Mouse (Mus musculus) limb, embryonic 11.5 days (tissue): ENCODE data around the gene Anxa6. TPM values are rescaled to one million over a fixed set of nuclear protein-coding genes. Genes with fewer than 3 reads are reported as not detected.
A peak's percentile ranks its signal among the peaks of the same experiment; 100 is the strongest.

Experiments
- ATAC-seq: fragments of 200-750 bp; cut with Nextera tagmentation; 2 replicates; pipeline ENCODE4 v1.8.0; 2017; ENCODE audit warnings: low read depth; ENCODE audit not compliant: insufficient number of reproducible peaks, low FRiP score, low TSS enrichment
- DNase-seq: peaks from one replicate; pipeline ENCODE4 v3.0.0-alpha.2; 2015; ENCODE audit warnings: low spot score
- H3K27ac ChIP-seq: fragments of 300-500 bp; sonication (generic); replicated peaks from 2 replicates; pipeline ENCODE4 v1.5.1; 2014; ENCODE audit warnings: low read depth, mild to moderate bottlenecking, low read length
- H3K27me3 ChIP-seq: fragments of 300-500 bp; sonication (generic); 2 replicates; pipeline ENCODE4 v1.6.1; 2014; ENCODE audit warnings: mild to moderate bottlenecking, low read length, mixed read lengths; ENCODE audit not compliant: control insufficient read depth, insufficient read depth
- H3K36me3 ChIP-seq: fragments of 300-500 bp; sonication (generic); 2 replicates; pipeline ENCODE4 v1.6.1; 2014; ENCODE audit warnings: mild to moderate bottlenecking, low read length, moderate library complexity, mixed read lengths; ENCODE audit not compliant: control insufficient read depth, insufficient read depth
- H3K4me1 ChIP-seq: fragments of 300-500 bp; sonication (generic); 2 replicates; pipeline ENCODE4 v1.6.1; 2014; ENCODE audit warnings: low read length, mixed read lengths; ENCODE audit not compliant: control insufficient read depth, insufficient read depth
- H3K4me2 ChIP-seq: fragments of 300-500 bp; sonication (generic); 2 replicates; pipeline ENCODE4 v1.6.1; 2014; ENCODE audit warnings: low read depth, mild to moderate bottlenecking, moderate library complexity; ENCODE audit not compliant: severe bottlenecking
- H3K4me3 ChIP-seq: fragments of 300-500 bp; sonication (generic); 2 replicates; pipeline ENCODE4 v1.5.1; 2014; ENCODE audit warnings: low read depth, low read length
- H3K9ac ChIP-seq: fragments of 300-500 bp; sonication (generic); 2 replicates; pipeline ENCODE4 v1.6.1; 2014; ENCODE audit warnings: mild to moderate bottlenecking, low read length
- H3K9me3 ChIP-seq: fragments of 300-500 bp; sonication (generic); 2 replicates; pipeline ENCODE4 v1.6.1; 2016; ENCODE audit warnings: low read length; ENCODE audit not compliant: control insufficient read depth
- WGBS: fragments of 180-500 bp; shearing (Covaris S2); extraction: QIAGEN DNeasy Blood & Tissue Kit; methylation state at CpG from one replicate; pipeline ENCODE4 v1.1.7; 2014; 5-methylcytosine and 5-hydroxymethylcytosine counted together
- polyA plus RNA-seq: library from polyadenylated mRNA; unstranded; fragments of >200 nt; fragmentation: Nextera tagmentation; extraction: Ambion mirVana; gene quantifications from 2 replicates; pipeline ENCODE4 v1.2.1, GENCODE M21; 2014

Anxa6 gene
- polyA plus RNA-seq, 1 experiment from 2014 or later, result 93.9 TPM

GRCm38 (mm10) chr11:55025896-55026295 lies 7.3 kb downstream of the Anxa6 start:
- H3K4me2 ChIP-seq, result no peak overlapping the region
- peaks cover 25% of the 10 kb centered on the region for H3K4me1 ChIP-seq
- no peak for DNase-seq
- H3K27ac ChIP-seq, result no peak overlapping the region
- WGBS, result 92% methylated on average over 4 of the region's 4 CpGs
- no peak for ATAC-seq
- H3K27me3 ChIP-seq, result no peaks in the 10 kb centered on the region
- no peak overlapping the region for H3K4me3 ChIP-seq
- no peak overlapping the region for H3K9ac ChIP-seq
- H3K9me3 ChIP-seq, result no peaks in the 10 kb centered on the region
- H3K36me3 ChIP-seq, result 0 out of 2 replicates have a peak, but pooled peaks cover 2% of the 10 kb centered on the region

- DNase-seq (peak; percentile 27), ATAC-seq (no peak)
- Histone ChIP-seq H3K4me1 (peaks cover 25% of the 10 kb centered on the region), H3K36me3 (0 out of 2 replicates have a peak, but pooled peaks cover 2% of the 10 kb centered on the region), H3K9ac (peak overlapping the region; percentile 8; the same call in 1 of the 2 replicates), H3K9me3 (no peaks in the 10 kb centered on the region), H3K4me2 (peak overlapping the region; percentile 25; the same call in 1 of the 2 replicates), H3K4me3 (no peak overlapping the region), H3K27ac (peak overlapping the region; percentile 81), H3K27me3 (no peaks in the 10 kb centered on the region)
- 76% methylated on average over 3 of the region's 3 CpGs for WGBS
Observed at GRCm38 (mm10) chr11:55023583-55023982, 9.7 kb downstream of the Anxa6 start.

- Histone ChIP-seq H3K9me3 (no peaks in the 10 kb centered on the region), H3K4me2 (peak overlapping the region; percentile 25), H3K4me3 (no peak overlapping the region), H3K36me3 (0 out of 2 replicates have a peak, but pooled peaks cover 2% of the 10 kb centered on the region), H3K27ac (peak overlapping the region; percentile 81), H3K9ac (peak overlapping the region; percentile 8), H3K27me3 (no peaks in the 10 kb centered on the region), H3K4me1 (peaks cover 25% of the 10 kb centered on the region)
- DNase-seq (peak; percentile 82), ATAC-seq (peak; percentile 71)
- 13% methylated on average over 10 of the region's 10 CpGs for WGBS
Observed at GRCm38 (mm10) chr11:55023049-55023564, 10.1 kb downstream of the Anxa6 start.

GRCm38 (mm10) chr11:55022508-55022907 lies 10.7 kb downstream of the Anxa6 start:
- H3K4me2 ChIP-seq, result no peak overlapping the region; the same call in 1 of the 2 replicates
- no peaks in the 10 kb centered on the region for H3K27me3 ChIP-seq
- WGBS, result 63% methylated on average over 5 of the region's 5 CpGs
- DNase-seq (no peak), ATAC-seq (no peak)
- 0 out of 2 replicates have a peak, but pooled peaks cover 2% of the 10 kb centered on the region for H3K36me3 ChIP-seq
- peak overlapping the region; percentile 81 for H3K27ac ChIP-seq
- no peak overlapping the region for H3K9ac ChIP-seq
- H3K4me3 ChIP-seq, result no peak overlapping the region
- H3K4me1 ChIP-seq, result peaks cover 25% of the 10 kb centered on the region
- no peaks in the 10 kb centered on the region for H3K9me3 ChIP-seq

GRCm38 (mm10) chr11:55021859-55022258 lies 11.4 kb downstream of the Anxa6 start:
- ATAC-seq (no peak), DNase-seq (no peak)
- Histone ChIP-seq H3K9me3 (no peaks in the 10 kb centered on the region), H3K36me3 (0 out of 2 replicates have a peak, but pooled peaks cover 2% of the 10 kb centered on the region), H3K4me2 (no peak overlapping the region), H3K9ac (no peak overlapping the region), H3K27me3 (no peaks in the 10 kb centered on the region), H3K4me1 (peaks cover 25% of the 10 kb centered on the region), H3K27ac (no peak overlapping the region), H3K4me3 (no peak overlapping the region)
- 73% methylated on average over 6 of the region's 6 CpGs for WGBS

- Histone ChIP-seq H3K9ac (no peak overlapping the region), H3K36me3 (0 out of 2 replicates have a peak, but pooled peaks cover 2% of the 10 kb centered on the region), H3K27ac (no peak overlapping the region), H3K27me3 (no peaks in the 10 kb centered on the region), H3K4me1 (peaks cover 25% of the 10 kb centered on the region), H3K4me3 (no peak overlapping the region), H3K4me2 (no peak overlapping the region), H3K9me3 (no peaks in the 10 kb centered on the region)
- no peak for ATAC-seq
- no peak for DNase-seq
Observed at GRCm38 (mm10) chr11:55021458-55021857, 11.8 kb downstream of the Anxa6 start.

- no peak overlapping the region for H3K4me3 ChIP-seq
- DNase-seq (no peak), ATAC-seq (no peak)
- peaks cover 25% of the 10 kb centered on the region for H3K4me1 ChIP-seq
- no peaks in the 10 kb centered on the region for H3K27me3 ChIP-seq
- no peak overlapping the region for H3K27ac ChIP-seq
- 0 out of 2 replicates have a peak, but pooled peaks cover 2% of the 10 kb centered on the region for H3K36me3 ChIP-seq
- 87% methylated on average over 2 of the region's 2 CpGs for WGBS
- no peak overlapping the region for H3K4me2 ChIP-seq
- H3K9me3 ChIP-seq, result no peaks in the 10 kb centered on the region
- H3K9ac ChIP-seq, result no peak overlapping the region
Observed at GRCm38 (mm10) chr11:55019711-55020110, 13.5 kb downstream of the Anxa6 start.

GRCm38 (mm10) chr11:55018034-55018433 lies 15.2 kb downstream of the Anxa6 start:
- Histone ChIP-seq H3K4me1 (peaks cover 14% of the 10 kb centered on the region), H3K27ac (no peak overlapping the region)
- ATAC-seq, result no peak

GRCm38 (mm10) chr11:55017201-55017600 lies 16.0 kb downstream of the Anxa6 start:
- no peak overlapping the region for H3K4me3 ChIP-seq
- no peak overlapping the region for H3K9ac ChIP-seq
- H3K36me3 ChIP-seq, result 0 out of 2 replicates have a peak, but pooled peaks cover 2% of the 10 kb centered on the region
- no peak overlapping the region for H3K27ac ChIP-seq
- H3K4me2 ChIP-seq, result no peak overlapping the region
- no peaks in the 10 kb centered on the region for H3K27me3 ChIP-seq
- 78% methylated on average over 2 of the region's 2 CpGs for WGBS
- H3K4me1 ChIP-seq, result peaks cover 6% of the 10 kb centered on the region
- no peaks in the 10 kb centered on the region for H3K9me3 ChIP-seq
- ATAC-seq (no peak), DNase-seq (no peak)

More at GRCm38 (mm10) chr11:55018034-55018433, 15.2 kb downstream of the Anxa6 start:
- DNase-seq, result no peak
- H3K36me3 ChIP-seq, result 0 out of 2 replicates have a peak, but pooled peaks cover 2% of the 10 kb centered on the region
- H3K9me3 ChIP-seq, result no peaks in the 10 kb centered on the region
- no peak overlapping the region for H3K4me2 ChIP-seq
- no peaks in the 10 kb centered on the region for H3K27me3 ChIP-seq
- WGBS, result 78% methylated on average over 6 of the region's 6 CpGs
- H3K4me3 ChIP-seq, result no peak overlapping the region
- H3K9ac ChIP-seq, result no peak overlapping the region
